Mouse (Mus musculus) spleen, postnatal 14 days (tissue): ENCODE data around the gene Trip4.
"Not testable (repeated sequence)": the region's sequence is repeated elsewhere in the genome, so short reads cannot be mapped to it uniquely, and the experiment has no call there.

Experiments
- DNase-seq, 2 experiments: peaks; one replicate each; pipeline ENCODE4 v3.0.0; 2021 to 2022; ENCODE audit warnings: low spot score in 2 of 2

Gene Trip4

DNA sequence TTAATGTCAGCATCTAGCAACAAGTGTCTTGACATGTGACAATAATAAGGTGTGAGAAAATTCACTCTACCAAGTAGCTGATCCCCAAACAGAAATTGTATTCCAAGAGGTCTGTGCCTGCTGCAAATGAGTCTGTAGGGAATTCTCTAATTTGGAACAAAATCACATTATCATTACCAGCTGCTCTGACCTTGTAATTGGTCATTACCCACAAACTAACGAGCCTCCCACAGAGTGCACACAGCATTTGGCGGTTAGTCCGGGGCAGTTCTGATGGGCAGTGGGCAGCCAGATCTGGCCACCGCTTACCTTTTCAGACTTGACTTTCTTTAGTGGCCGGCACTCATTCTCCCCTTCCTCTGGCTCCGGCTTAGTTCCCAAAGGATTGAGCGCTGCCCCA is 114.3 kb downstream of the Trip4 start:
- no peak for DNase-seq

DNA sequence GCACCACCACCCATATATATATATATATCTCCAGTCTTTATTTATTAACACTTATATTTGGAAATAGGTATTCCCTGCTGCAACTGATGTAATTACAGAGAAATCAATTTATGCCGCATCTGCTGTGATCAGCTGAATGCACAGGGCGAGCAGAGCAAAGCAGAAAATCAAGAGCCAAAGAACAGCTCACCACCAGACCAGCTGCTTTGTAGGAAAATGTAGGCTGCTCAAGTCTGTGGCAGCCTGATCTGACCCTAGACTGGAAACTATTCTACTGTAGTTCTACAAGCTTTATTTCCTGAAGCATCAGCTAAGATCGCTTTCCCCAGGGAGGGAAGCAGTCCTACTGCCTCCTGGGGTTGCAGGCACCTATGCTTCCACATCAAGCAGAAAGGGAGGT is 115.1 kb downstream of the Trip4 start:
- no peak for DNase-seq

DNA sequence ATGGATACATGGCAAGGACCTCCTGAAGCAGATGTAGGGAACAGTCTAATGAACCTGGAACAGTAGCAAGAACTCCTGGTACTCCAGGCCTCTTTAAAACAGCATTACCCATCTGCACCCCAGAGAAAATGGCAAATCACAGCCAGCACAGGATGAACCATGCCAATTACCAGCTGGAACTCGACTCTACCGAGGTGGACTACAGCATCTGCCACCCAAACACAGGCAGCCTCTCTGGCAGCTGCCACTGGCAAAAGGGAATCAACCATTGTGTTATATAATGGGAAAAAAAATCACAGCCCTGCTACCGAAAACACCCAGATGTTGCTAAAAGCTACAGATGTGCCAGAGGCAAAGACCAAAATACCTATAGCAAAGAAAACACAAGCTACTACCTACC is 115.5 kb downstream of the Trip4 start:
- DNase-seq, result no peak

DNA sequence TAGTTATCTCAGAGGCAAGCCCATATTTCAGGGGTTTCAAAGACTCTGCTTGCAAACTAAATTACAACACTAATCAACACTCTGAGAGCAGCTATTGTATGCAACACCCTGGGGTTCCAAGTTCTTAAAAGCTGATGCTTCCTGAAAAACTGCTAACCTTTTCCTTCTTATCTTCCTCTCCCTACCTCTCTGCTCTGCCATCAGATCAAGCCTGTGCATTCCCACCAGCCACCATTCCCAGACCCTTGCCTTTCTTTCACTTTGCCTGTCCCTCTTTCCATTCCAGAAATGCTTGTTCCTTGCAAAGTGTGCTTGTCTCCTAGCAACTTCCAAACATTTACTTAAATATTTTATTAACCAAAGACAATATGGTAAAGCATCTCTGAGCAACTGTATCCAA is 116.7 kb downstream of the Trip4 start:
- no peak for DNase-seq

DNA sequence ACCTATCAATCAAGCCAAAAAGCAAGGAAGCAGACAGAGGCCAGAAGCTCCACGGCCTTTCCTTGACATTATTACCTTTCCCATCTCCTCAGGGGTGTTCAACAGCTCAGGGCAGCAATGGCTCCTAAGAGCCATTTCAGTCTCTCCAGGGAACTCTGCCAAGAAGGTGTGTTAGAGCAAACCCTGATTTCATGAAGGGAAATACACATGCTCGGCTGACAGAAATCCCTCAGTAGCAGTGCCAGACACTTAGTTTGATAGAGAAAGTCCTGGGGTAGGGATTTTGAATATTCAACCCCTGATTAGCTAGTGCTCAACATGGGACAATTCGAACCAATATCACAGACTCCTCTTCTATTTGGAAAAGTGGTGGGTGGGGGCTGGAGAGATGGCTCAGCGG is 117.5 kb downstream of the Trip4 start:
- DNase-seq, result no peak

DNA sequence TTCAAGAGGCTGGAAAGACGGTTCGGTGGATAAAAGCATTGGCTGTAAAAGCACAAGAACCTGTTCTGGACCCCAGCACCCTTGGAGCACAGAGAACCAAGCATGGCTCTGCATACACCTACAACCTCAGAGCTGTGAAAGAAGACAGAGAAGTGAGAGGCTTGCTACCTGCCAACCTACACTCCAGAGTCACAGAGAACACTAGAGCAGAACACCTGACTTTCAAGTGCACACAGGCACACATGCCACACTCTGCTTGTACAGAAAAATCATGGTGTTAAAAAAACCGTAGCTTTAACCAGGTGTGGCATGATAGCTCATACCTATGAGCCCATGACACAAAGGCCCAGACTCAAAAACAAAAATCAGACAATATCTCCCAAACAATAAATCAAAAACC is 118.8 kb downstream of the Trip4 start:
- no peak for DNase-seq

DNA sequence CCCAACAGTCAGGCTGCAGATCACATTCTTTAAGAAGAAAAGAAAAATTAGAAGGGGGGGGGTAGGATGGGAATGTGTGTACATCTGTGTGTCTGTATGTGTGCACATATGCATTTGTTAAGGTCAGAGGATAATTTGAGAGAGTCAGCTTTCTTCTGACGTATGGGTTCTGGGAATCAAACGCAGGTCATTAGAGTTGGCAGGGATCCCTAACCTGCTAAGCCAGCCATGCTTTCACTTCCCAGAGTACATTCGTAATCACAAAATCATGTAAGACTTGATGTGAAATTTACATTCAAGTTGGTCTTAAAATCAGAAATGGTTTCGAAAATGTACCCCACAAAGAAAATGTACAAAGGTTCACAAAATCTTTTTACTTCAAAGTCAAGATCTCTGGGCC is 120.0 kb downstream of the Trip4 start:
- no peak for DNase-seq

DNA sequence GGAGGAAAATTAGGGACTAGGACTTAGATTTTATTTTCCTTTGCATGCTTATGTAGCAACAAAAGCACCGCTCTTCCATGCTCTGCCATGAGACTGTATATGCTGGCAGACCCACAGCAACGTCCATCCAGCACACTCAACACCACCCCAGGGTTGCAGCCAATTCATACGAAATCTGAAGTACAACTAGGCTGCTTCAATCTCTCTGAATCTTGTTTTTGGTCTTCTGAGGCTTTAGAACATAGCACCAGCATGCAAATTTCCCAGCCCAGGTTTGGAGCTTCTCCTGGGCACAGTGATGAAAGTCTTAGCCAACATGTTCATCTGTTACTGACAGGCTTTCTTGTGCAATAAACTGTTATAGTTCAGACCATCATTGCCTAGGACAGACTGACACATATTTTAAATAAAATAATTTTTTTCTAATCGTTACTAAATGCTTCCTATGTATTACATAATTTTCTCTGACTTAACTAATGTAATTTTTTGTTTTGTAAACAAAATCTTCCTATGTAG is 120.7 kb downstream of the Trip4 start:
- DNase-seq, result no peak

DNA sequence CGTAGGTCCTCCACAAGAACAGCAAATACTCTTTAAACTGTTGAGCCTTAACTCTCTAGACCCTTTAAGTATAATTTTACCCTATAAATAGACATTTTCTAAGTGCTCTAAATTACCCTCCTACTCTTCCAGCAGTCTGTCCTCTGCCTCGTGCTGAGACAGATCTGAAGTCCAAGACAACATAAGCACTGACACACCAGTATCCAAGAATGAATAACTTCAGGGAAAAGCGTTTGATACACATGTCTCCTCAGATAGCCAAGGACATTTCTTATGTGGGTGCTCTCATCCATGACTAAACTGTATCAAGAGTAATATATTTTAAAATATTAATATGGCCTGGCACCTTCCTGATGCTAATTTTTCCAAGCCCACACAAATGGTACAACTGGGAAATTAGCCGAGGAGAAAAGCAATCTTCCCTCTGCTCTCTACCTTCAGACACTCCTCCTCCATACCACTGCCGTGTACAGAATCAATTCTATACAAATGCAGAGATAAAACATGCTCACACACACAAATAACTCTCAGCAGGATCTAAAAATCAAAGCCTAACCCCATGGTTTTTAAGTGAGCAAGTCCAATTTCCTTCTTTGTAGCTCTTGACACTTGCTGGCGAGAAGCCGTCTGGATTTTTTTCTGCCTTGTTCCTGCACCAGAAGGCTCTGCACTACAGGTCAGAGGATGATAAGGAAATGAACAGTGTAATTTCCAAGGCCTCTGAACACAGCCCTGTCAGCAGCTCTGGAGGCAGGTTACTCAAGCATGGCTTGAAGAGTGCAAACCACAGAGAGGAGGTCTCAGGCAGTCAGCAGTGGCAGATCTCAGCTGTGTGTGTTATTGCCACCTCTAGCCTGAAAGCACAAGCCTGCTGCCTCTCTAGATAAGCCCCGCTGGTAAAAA is 121.5 kb downstream of the Trip4 start:
- no peak for DNase-seq

DNA sequence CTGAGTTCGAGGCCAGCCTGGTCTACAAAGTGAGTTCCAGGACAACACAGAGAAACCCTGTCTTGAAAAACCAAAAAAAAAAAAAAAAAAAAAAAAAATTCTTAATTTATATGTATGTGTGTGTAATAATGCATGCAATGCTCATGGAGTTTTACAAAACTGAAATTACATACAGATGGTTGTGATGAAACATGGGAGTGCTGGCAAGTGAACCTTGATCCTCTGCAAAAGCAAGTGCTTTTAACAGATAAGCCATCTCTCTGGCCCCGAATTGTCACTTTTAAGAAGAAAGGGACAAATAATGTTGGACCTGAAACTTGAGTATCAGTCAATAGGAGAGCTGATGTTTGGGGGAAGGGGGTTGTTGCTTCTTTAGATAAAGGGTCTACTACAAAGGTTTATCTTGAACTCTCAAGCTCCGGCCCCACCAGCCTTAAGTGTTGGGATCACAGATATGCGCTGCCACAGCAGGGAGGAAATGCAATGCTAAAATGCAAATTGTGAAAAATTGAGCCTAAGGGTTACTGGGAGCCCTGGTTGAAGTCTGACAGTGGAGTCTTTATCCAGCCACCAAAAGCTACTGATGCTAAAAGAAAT is 122.7 kb downstream of the Trip4 start:
- no peak for DNase-seq

DNA sequence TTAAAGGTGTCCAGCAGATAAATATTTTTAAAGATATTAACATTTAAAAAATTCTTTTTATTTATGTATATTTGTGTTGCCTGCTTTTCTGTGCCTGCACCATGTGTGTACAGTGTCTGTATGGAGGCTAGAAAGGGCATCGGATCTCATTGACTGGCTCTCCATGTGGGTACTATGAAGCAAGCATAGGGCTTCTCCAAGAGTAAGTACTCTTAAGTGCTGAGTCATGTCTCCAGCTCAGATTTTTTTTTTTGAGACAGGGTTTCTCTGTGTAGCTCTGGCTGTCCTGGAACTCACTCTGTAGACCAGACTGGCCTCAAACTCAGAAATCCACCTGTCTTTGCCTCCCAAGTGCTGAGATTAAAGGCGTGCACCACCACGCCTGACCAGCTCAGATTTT is 129.0 kb downstream of the Trip4 start:
- DNase-seq, result not testable (repeated sequence)
